Comparison of ENCODE assay signal across 8 mouse cellular contexts in the genomic region with DNA sequence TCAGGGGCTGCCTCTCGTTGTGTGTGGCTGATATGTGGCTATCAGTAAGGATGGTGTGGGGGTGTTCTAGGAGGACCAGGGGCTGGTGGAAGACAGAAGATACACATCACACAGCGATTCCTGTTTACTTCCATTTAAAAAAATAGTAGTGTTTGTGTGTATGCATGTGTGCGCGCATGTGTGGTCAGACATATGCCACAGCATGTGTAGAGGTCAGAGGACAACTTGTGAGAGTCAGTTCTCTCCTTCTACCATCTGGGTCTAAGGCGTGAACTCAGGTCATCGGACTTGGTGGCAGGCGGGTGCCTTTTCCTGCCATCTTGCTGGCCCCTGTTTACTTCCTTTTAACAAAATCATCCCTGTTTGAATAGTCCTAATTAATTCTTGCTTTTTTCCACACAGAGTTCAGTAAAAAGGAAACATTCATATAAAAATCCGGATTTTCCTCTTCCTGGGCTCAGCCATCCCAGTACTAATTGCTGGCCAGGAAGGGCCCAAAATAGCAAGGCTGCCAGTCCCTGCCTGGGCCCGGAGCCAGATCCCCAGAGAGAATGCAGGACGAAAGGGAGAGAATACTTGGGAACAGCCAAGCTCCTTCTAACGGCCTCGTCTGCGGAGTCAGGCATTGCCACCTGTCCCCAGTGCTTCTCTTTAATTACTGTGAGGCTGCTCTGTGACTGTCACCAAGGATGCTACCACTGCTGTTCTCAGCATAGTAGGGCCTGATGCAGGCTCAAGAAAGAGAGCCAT.
A peak's percentile ranks its signal among the peaks of the same experiment; 100 is the strongest.
DNase-seq lines count a peak whose midpoint lies in the region; ATAC-seq and TF ChIP-seq lines count a peak whose summit lies in the region.

No protein-coding gene starts in this region.

- no peak overlapping the region for H3K4me3 ChIP-seq in neural tube, embryonic 12.5 days

- no peak overlapping the region for H3K9ac ChIP-seq in neural tube, embryonic 12.5 days

- no peaks in the 10 kb centered on the region for H3K36me3 ChIP-seq in neural tube, embryonic 12.5 days

- H3K9me3 ChIP-seq in neural tube, embryonic 12.5 days = no peaks in the 10 kb centered on the region

- no peak overlapping the region for H3K4me2 ChIP-seq in neural tube, embryonic 12.5 days (replicated peaks)

- H3K4me1 ChIP-seq in neural tube, embryonic 12.5 days = peaks cover 31% of the 10 kb centered on the region

- 65% methylated on average over 13 of the region's 13 CpGs for WGBS in neural tube, embryonic 12.5 days

- peak; percentile 30 for DNase-seq in NIH3T3 (ENCODE audit: low read depth)
- peak; percentile 95 for DNase-seq in brain, embryonic 14.5 days (ENCODE audit: low read depth)
- DNase-seq in frontal cortex, postnatal 25 days (ENCODE audit: low spot score in 2 of 2) = peak; percentile 57 to 62
- peak; percentile 89 for DNase-seq in heart, postnatal 4 days
- DNase-seq in layer of hippocampus, adult 9-11 months = peak; percentile 84
- no peak for DNase-seq in spleen, postnatal 14 days (ENCODE audit: low spot score in 2 of 2)
- DNase-seq in embryo, embryonic 9.5 days (ENCODE audit: extremely low spot score) = no peak

- H3K27me3 ChIP-seq in neural tube, embryonic 12.5 days (replicated peaks) = no peaks in the 10 kb centered on the region

- TF ChIP-seq POLR2A in brain, embryonic 14.5 days (IDR thresholded peaks at IDR 0.05; ENCODE audit: borderline replicate concordance, extremely low read depth, insufficient read depth, insufficient read length, poor library complexity, severe bottlenecking) = no peak

- ATAC-seq in neural tube, embryonic 12.5 days (ENCODE audit: low FRiP score, low read depth) = no peak

- TF ChIP-seq CTCF in brain, embryonic 14.5 days (IDR thresholded peaks at IDR 0.05; ENCODE audit: borderline replicate concordance, extremely low read depth, insufficient read depth, insufficient read length) = no peak

- 0 out of 2 replicates have a peak overlapping the region, but pooled peaks have one; percentile 2 for H3K27ac ChIP-seq in neural tube, embryonic 12.5 days

Comparison
In these comparisons a context has a peak if more than half of its experiments do, and no peak if none do; other contexts are left out.
1. DNase-seq: peak in NIH3T3 (single experiment), brain, embryonic 14.5 days (single experiment), frontal cortex, postnatal 25 days (2 of 2), heart, postnatal 4 days (single experiment) and layer of hippocampus, adult 9-11 months (single experiment); none in spleen, postnatal 14 days (0 of 2) and embryo, embryonic 9.5 days (single experiment).